Mouse (Mus musculus) hindbrain, embryonic 14.5 days (tissue): ENCODE results near the gene Nfkbie. TPM values are rescaled to one million over a fixed set of nuclear protein-coding genes. Genes with fewer than 3 reads are reported as not detected.

ENCODE experiments used
- ATAC-seq: fragments of 200-750 bp; cut with Nextera tagmentation; 2 replicates; pipeline ENCODE4 v1.8.0; 2017; ENCODE audit warnings: moderate number of reproducible peaks, mild to moderate bottlenecking, moderate TSS enrichment, moderate library complexity; ENCODE audit not compliant: low FRiP score
- DNase-seq: peaks from one replicate; pipeline ENCODE4 v3.0.0-alpha.2; 2015; ENCODE audit warnings: low spot score
- H3K27ac ChIP-seq: fragments of 300-500 bp; sonication (generic); 2 replicates; pipeline ENCODE4 v1.5.1; 2014; ENCODE audit warnings: mild to moderate bottlenecking, moderate library complexity
- H3K27me3 ChIP-seq: fragments of 300-500 bp; sonication (generic); 2 replicates; pipeline ENCODE4 v1.6.1; 2014; ENCODE audit warnings: mild to moderate bottlenecking, low read length, mixed read lengths; ENCODE audit not compliant: control insufficient read depth, insufficient read depth
- H3K36me3 ChIP-seq: fragments of 300-500 bp; sonication (generic); replicated peaks from 2 replicates; pipeline ENCODE4 v1.6.1; 2014; ENCODE audit not compliant: control insufficient read depth, insufficient read depth
- H3K4me1 ChIP-seq: fragments of 300-500 bp; sonication (generic); replicated peaks from 2 replicates; pipeline ENCODE4 v1.6.1; 2014; ENCODE audit warnings: antibody characterized with exemption, low read length, mixed read lengths; ENCODE audit not compliant: control insufficient read depth, insufficient read depth
- H3K4me2 ChIP-seq: fragments of 300-500 bp; sonication (generic); replicated peaks from 2 replicates; pipeline ENCODE4 v1.6.1; 2014; ENCODE audit warnings: mild to moderate bottlenecking, moderate library complexity
- H3K4me3 ChIP-seq: fragments of 300-500 bp; sonication (generic); replicated peaks from 2 replicates; pipeline ENCODE4 v1.5.1; 2014; ENCODE audit warnings: mild to moderate bottlenecking, low read length
- H3K9ac ChIP-seq: fragments of 300-500 bp; sonication (generic); 2 replicates; pipeline ENCODE4 v1.6.1; 2014
- H3K9me3 ChIP-seq: fragments of 300-500 bp; sonication (generic); 2 replicates; pipeline ENCODE4 v1.6.1; 2016; ENCODE audit warnings: low read length; ENCODE audit not compliant: control insufficient read depth
- WGBS: fragments of 180-500 bp; shearing (Covaris S2); extraction: QIAGEN DNeasy Blood & Tissue Kit; methylation state at CpG from one replicate; pipeline ENCODE4 v1.1.7; 2014; 5-methylcytosine and 5-hydroxymethylcytosine counted together
- polyA plus RNA-seq: library from polyadenylated mRNA; unstranded; fragments of >200 nt; fragmentation: Nextera tagmentation; extraction: Ambion mirVana; gene quantifications from 2 replicates; pipeline ENCODE4 v1.2.1, GENCODE M21; 2014

Gene Nfkbie
- polyA plus RNA-seq, 1 experiment from 2014 or later, result 4.3 TPM

DNA sequence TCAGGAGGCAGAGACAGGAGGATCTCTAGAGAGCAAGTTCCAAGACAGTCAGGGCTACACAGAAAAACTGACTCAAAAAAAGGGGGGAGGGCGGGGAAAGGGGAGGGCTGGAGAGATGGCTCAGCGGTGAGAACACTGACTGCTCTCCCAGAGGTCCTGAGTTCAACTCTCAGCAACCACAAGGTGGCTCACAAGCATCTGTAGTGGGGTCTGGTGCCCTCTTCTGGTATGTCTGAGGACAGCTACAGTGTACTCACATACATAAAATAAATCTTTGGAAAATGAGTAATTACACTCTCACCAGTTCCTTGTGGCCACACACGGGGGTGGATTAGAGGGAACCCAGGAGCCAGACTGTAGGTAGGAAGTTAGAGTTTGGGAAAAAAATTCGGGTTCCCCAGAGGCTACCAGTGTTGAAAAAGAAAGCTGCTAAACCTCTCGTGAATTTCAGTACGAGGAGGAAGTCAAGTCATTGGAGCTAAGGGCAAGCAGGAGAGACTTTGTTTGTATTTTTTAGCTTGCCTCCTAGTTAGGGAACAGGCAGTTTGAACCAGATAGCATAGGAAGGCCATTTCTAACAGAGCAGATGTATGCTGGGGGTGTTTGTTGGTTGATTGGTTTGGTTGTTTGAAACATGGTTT, 27.3 kb downstream of the Nfkbie start:
- Histone ChIP-seq H3K27me3 (no peaks in the 10 kb centered on the region), H3K36me3 (no peaks in the 10 kb centered on the region), H3K4me3 (no peak overlapping the region), H3K27ac (no peak overlapping the region), H3K9ac (no peak overlapping the region), H3K4me2 (no peak overlapping the region), H3K4me1 (peaks cover 10% of the 10 kb centered on the region; the same call in 1 of the 2 replicates), H3K9me3 (no peaks in the 10 kb centered on the region)
- DNase-seq (no peak), ATAC-seq (no peak)
- 65% methylated on average over 6 of the region's 6 CpGs for WGBS

- Histone ChIP-seq H3K9ac (no peak overlapping the region), H3K4me2 (peak overlapping the region; percentile 25; the same call in 1 of the 2 replicates), H3K4me3 (no peak overlapping the region), H3K36me3 (no peaks in the 10 kb centered on the region), H3K9me3 (no peaks in the 10 kb centered on the region), H3K4me1 (peaks cover 10% of the 10 kb centered on the region; the same call in 1 of the 2 replicates), H3K27ac (peak overlapping the region; percentile 73), H3K27me3 (no peaks in the 10 kb centered on the region)
- DNase-seq (no peak), ATAC-seq (peak; percentile 79)
- 38% methylated on average over 12 of the region's 12 CpGs for WGBS
Observed at GRCm38 (mm10) chr17:45584096-45584896, 28.8 kb downstream of the Nfkbie start.

GRCm38 (mm10) chr17:45584939-45585678, 29.6 kb downstream of the Nfkbie start:
- Histone ChIP-seq H3K27ac (peak overlapping the region; percentile 73), H3K36me3 (no peaks in the 10 kb centered on the region), H3K4me1 (peaks cover 10% of the 10 kb centered on the region; the same call in 1 of the 2 replicates), H3K4me2 (peak overlapping the region; percentile 25; the same call in 1 of the 2 replicates), H3K9me3 (no peaks in the 10 kb centered on the region), H3K9ac (no peak overlapping the region), H3K27me3 (no peaks in the 10 kb centered on the region), H3K4me3 (no peak overlapping the region)
- WGBS, result 28% methylated on average over 13 of the region's 14 CpGs
- ATAC-seq (peak; percentile 58), DNase-seq (peak; percentile 71)

DNA sequence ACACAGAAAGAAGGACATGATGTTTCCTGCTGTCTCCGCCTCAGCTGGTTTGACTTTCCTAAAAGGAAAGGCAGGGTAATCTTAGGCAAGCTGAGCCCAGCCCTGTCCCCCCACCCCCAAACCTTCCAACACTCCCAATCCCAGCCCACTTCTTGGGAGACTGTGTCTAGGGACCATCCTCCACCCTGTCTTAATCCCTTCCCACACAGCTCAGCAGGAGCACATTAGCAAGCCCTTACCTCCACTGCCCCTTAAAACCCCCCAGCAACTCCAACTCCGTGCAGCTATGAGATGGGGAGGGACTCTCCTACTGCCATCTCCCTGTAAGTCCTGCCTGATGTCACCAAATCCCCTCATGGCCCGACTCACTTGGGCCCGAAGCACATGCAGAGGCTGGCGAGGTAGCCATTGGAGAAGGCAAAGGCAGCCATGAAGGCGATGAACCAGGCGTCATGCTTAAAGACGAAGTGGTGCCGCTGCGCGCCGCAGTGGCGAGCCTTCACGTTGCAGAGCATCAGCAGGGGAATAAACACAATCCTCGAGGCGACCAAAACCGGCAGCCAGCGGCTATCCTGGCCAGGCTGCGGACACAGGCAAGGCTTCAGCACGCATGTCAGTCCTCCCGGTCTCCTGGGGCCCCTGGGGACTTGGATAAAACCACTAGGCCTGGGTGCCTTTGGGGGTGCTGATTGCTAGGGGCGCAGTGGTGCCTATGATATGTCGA, 30.4 kb downstream of the Nfkbie start:
- DNase-seq, result no peak
- no peaks in the 10 kb centered on the region for H3K9me3 ChIP-seq
- H3K9ac ChIP-seq, result no peak overlapping the region
- H3K4me2 ChIP-seq, result no peak overlapping the region
- H3K27ac ChIP-seq, result peak overlapping the region; percentile 73
- H3K4me3 ChIP-seq, result no peak overlapping the region
- ATAC-seq, result no peak
- 68% methylated on average over 23 of the region's 23 CpGs for WGBS
- no peaks in the 10 kb centered on the region for H3K36me3 ChIP-seq
- no peaks in the 10 kb centered on the region for H3K27me3 ChIP-seq
- peaks cover 10% of the 10 kb centered on the region; the same call in 1 of the 2 replicates for H3K4me1 ChIP-seq

DNA sequence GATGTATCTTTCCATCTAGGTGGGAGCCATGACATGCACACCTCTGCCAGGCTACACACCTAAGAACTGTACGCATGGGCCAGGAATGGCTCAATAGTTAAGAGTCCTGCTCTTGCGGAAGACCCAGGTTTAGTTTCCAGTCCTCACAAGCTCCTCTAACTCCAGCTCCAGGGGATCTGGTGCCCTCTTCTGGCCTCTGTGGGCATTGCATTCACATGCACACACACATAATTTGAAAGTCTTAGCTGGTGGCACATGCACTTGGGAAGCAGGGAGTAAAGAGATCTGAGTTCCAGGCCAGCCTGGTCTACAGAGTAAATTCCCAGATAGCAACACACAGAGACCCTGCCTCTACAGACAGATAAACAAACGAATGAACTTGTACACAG, 30.9 kb downstream of the Nfkbie start:
- no peak overlapping the region for H3K4me2 ChIP-seq
- ATAC-seq, result no peak
- H3K4me3 ChIP-seq, result no peak overlapping the region
- WGBS, result 94% methylated on average over 3 of the region's 3 CpGs
- H3K4me1 ChIP-seq, result peaks cover 10% of the 10 kb centered on the region; the same call in 1 of the 2 replicates
- H3K27me3 ChIP-seq, result no peaks in the 10 kb centered on the region
- H3K36me3 ChIP-seq, result no peaks in the 10 kb centered on the region
- no peaks in the 10 kb centered on the region for H3K9me3 ChIP-seq
- no peak for DNase-seq
- no peak overlapping the region for H3K9ac ChIP-seq
- no peak overlapping the region for H3K27ac ChIP-seq

DNA sequence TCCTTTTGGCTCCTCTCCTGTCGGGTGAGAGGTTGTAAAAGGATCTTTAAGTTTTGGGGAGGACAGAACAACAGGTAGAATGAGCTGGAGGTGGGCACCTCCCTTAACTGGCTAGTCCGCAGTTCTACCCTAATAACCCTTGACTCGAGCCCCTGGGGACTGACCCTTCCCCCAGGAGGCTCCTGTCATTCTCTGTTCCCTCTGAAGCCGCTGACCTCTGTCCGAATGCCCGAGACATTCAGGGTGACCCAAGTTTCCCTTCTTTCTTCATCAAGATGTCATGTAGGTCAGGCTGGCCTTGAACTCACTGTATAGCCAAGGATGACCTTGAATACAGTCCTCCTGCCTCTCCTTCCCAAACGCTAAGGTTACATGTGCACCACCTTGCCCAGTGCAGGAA, 32.9 kb downstream of the Nfkbie start:
- Histone ChIP-seq H3K4me3 (no peak overlapping the region), H3K4me1 (peaks cover 18% of the 10 kb centered on the region), H3K9ac (no peak overlapping the region), H3K4me2 (no peak overlapping the region), H3K27ac (no peak overlapping the region), H3K27me3 (0 out of 2 replicates have a peak, but pooled peaks cover under 1% of the 10 kb centered on the region), H3K9me3 (no peaks in the 10 kb centered on the region), H3K36me3 (no peaks in the 10 kb centered on the region)
- WGBS, result 91% methylated on average over 7 of the region's 7 CpGs
- no peak for ATAC-seq
- no peak for DNase-seq

DNA sequence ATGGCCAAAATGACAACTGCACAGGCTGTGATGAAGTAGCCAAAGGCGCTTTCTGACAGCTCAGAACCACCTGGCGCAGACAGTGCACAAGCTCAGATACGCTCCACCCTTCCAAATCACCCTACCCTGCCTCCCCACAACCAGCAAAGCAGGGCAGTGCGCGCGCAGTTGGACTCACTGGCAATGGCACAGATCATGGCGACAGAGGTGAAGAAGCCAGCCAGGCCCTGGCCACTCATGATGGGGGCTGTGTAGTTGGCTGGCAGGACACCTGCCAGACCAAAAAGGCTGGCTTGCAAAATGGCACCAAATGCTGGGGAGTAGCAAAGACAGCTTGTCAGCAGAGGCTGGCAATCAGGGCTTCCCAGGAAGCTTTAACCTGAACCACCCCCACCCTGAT, 33.7 kb downstream of the Nfkbie start:
- 98% methylated on average over 7 of the region's 7 CpGs for WGBS

DNA sequence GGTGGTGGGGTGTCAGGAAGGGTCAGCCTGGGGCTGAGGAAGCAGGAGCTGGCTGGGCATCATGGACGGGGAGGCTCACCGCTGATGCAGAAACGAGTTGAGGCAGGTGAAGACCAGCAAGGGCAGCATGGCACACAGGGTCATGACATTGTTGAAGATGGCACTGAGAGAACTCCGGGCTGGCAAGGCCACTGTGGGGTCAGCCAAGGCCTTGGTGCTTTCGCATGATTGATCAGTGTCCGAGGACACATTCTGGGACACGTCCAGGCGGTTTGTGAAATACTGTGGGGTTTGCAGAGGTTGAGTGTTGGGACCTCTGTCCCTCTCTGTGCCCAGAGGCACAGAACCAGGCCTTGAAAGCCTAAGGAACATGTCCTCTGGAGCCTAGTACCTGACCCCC, 34.3 kb downstream of the Nfkbie start:
- Histone ChIP-seq H3K27me3 (peaks cover 14% of the 10 kb centered on the region), H3K9me3 (no peaks in the 10 kb centered on the region), H3K4me1 (peaks cover 20% of the 10 kb centered on the region), H3K9ac (no peak overlapping the region), H3K27ac (no peak overlapping the region), H3K4me2 (no peak overlapping the region), H3K4me3 (no peak overlapping the region), H3K36me3 (no peaks in the 10 kb centered on the region)
- DNase-seq (no peak), ATAC-seq (no peak)
- WGBS, result 91% methylated on average over 8 of the region's 8 CpGs

More for the DNA sequence above, 33.7 kb downstream of the Nfkbie start:
- Histone ChIP-seq H3K36me3 (no peaks in the 10 kb centered on the region), H3K4me2 (no peak overlapping the region), H3K9me3 (no peaks in the 10 kb centered on the region), H3K4me1 (peaks cover 18% of the 10 kb centered on the region), H3K27ac (no peak overlapping the region), H3K27me3 (peaks cover 9% of the 10 kb centered on the region; the same call in 1 of the 2 replicates), H3K4me3 (no peak overlapping the region), H3K9ac (no peak overlapping the region)
- DNase-seq (no peak), ATAC-seq (no peak)
